Mouse (Mus musculus): Measurements from ENCODE around the gene Epas1.

The Epas1 gene

DNA sequence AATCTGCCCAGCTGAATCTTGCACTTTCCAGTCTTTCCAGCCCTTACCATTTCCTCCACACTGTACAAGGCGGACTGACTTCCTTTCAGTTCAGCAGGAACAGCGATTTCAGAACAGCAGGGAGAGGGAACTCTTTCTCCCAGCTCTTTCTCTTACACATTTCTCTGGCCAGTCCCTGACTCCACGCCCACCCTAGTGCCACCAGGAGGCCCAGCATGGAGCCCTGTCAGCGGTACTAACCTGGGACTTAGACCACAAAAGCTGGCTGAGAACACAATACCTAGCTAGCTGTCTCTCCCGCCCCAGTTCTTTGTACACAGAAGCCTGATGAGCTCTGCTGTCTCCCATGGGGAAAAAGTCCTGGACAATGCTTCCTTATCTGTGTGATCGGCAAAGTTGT lies 8.6 kb upstream of the Epas1 start:
- Histone ChIP-seq H3K4me1 (replicated peaks; ENCODE audit: low read depth, low read length) (peaks cover 64% of the 10 kb centered on the region), H3K27me3 (ENCODE audit: insufficient read depth, low read length) (no peaks in the 10 kb centered on the region), H3K9me3 (ENCODE audit: low read length) (no peaks in the 10 kb centered on the region), H3K4me3 (replicated peaks; ENCODE audit: low read length) (peak overlapping the region; percentile 23; the same call in 1 of the 2 replicates), H3K36me3 (ENCODE audit: insufficient read depth, low read length) (no peaks in the 10 kb centered on the region)
- TF ChIP-seq CTCF (conservative IDR thresholded peaks at IDR 0.05; ENCODE audit: low read length), result no peak
- TF ChIP-seq NANOG (IDR thresholded peaks at IDR 0.05; ENCODE audit: borderline replicate concordance, low read length), result no peak
- TF ChIP-seq POU5F1 (IDR thresholded peaks at IDR 0.05; ENCODE audit: borderline replicate concordance, low read length), result no peak

DNA sequence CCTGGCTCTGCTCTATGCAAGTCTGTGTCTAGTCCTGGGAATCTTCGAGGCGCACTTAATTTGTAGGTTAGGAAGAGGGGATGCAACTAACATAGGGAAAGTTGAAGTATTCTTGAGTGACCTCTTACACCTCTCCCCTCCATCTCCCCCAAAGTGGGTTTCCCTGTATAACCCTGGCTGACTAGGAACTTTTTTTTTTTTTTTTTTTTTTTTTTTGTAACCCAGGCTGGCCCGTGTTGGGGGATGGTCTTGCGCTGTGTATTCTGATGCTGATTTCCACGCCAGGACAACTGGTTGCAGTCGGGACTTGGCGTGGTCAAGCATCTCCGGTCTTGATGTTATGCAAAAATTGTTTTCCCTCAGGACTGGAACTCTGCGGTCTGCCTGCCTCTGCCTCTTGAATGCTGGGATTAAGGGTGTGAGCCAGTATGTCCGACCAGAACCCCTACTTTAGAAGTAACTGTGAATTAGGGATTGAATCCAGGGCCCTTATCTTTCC lies 2.1 kb upstream of the Epas1 start:
- H3K4me1 ChIP-seq (replicated peaks; ENCODE audit: low read depth, low read length), result peaks cover 76% of the 10 kb centered on the region
- H3K27me3 ChIP-seq (ENCODE audit: insufficient read depth, low read length), result peaks cover 24% of the 10 kb centered on the region
- H3K4me3 ChIP-seq (replicated peaks; ENCODE audit: low read length), result peak overlapping the region; percentile 26; the same call in 1 of the 2 replicates
- TF ChIP-seq NANOG (IDR thresholded peaks at IDR 0.05; ENCODE audit: borderline replicate concordance, low read length), result no peak
- TF ChIP-seq POU5F1 (IDR thresholded peaks at IDR 0.05; ENCODE audit: borderline replicate concordance, low read length), result peak; percentile 50; the same call in 1 of the 2 replicates
- H3K9me3 ChIP-seq (ENCODE audit: low read length), result no peaks in the 10 kb centered on the region
- 0 out of 2 replicates have a peak, but pooled peaks cover 3% of the 10 kb centered on the region for H3K36me3 ChIP-seq (ENCODE audit: insufficient read depth, low read length)

DNA sequence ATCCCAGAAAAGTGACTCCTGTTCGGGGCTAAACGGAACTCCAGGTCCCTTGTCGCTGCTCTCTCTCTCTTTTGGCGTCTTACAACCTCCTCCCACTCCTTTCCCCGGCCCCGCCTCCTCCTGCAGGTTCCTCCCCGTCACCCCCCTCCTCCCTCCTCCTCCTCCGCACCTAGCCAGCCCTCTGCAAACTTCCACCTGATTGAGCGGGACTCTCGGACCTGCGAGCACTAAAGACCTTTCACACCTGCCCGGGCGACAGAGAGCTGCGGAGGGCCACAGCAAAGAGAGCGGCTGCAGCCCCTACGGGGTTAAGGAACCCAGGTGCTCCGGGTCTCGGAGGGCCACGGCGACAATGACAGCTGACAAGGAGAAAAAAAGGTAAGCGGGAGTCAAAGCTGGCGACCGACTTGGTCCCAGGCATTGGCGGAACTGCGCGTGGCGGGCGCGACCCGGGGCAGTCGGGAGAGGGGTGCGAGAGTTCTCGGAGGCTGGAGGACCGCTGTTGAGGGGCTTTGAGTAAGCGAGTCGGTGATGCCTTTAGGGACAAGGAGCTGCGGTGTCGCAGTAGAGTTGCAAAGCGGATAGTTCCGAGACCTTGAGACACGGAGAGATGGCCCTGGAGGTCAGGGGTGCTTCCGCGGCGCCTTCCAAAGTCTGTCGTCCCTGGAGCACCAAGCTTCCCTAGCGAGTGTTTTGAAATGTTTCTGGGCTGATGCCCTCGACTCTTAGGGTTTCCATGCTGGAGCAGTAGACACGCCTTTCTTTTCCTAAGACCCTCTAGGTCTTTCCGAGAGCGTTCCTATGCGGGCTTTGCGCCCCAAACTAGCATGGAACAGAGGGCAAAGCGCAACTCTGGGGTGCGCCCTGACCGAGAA lies 668 bp downstream of the Epas1 start:
- Histone ChIP-seq H3K4me1 (replicated peaks; ENCODE audit: low read depth, low read length) (peaks cover 80% of the 10 kb centered on the region), H3K27me3 (ENCODE audit: insufficient read depth, low read length) (peaks cover 27% of the 10 kb centered on the region), H3K4me3 (replicated peaks; ENCODE audit: low read length) (peak overlapping the region; percentile 86), H3K36me3 (ENCODE audit: insufficient read depth, low read length) (0 out of 2 replicates have a peak, but pooled peaks cover 8% of the 10 kb centered on the region), H3K9me3 (ENCODE audit: low read length) (no peaks in the 10 kb centered on the region)
- TF ChIP-seq POU5F1 (IDR thresholded peaks at IDR 0.05; ENCODE audit: borderline replicate concordance, low read length) (no peak), CTCF (conservative IDR thresholded peaks at IDR 0.05; ENCODE audit: low read length) (no peak), NANOG (IDR thresholded peaks at IDR 0.05; ENCODE audit: borderline replicate concordance, low read length) (no peak)

DNA sequence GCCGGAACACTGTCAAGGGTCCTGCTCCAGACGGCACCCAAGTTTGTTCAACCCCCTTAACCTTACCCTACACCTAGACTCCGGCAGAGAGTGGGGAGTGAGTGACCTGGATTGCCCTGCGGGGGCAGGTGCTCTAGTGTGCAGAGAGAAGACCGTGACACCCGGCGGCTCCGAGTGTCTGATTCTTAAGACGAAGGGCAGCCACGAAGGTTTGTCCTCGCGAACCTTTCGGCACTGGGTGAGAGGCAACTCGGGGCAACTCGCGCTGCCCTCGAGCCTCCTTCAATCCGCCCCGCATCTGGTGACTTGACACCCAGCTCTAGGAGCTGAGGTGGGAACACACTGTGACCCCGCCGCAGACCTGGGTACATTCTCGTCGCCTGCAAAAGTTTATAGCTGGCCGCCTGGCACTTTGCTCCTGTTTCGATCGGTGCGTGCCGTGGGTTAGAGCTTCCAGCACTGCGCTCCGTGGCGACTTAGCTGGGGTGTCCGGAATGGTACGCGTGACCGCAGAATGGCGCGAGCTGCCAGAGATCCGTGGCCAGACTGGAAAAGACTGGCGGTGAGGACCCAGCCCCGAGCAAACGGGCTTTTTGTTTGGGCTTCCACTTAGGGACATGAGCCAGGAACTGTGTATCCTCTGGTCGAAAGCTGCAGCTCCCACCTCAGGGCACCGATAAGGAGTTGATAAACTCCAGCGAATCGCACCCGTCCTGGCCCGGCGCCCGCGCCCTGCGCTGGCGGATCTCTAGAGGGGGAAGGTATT lies 1.5 kb downstream of the Epas1 start:
- 0 out of 2 replicates have a peak, but pooled peaks cover 8% of the 10 kb centered on the region for H3K36me3 ChIP-seq (ENCODE audit: insufficient read depth, low read length)
- H3K4me3 ChIP-seq (replicated peaks; ENCODE audit: low read length), result peak overlapping the region; percentile 86
- H3K27me3 ChIP-seq (ENCODE audit: insufficient read depth, low read length), result peaks cover 27% of the 10 kb centered on the region
- H3K9me3 ChIP-seq (ENCODE audit: low read length), result no peaks in the 10 kb centered on the region
- H3K4me1 ChIP-seq (replicated peaks; ENCODE audit: low read depth, low read length), result peaks cover 80% of the 10 kb centered on the region
- TF ChIP-seq POU5F1 (IDR thresholded peaks at IDR 0.05; ENCODE audit: borderline replicate concordance, low read length) (no peak), NANOG (IDR thresholded peaks at IDR 0.05; ENCODE audit: borderline replicate concordance, low read length) (no peak), CTCF (conservative IDR thresholded peaks at IDR 0.05; ENCODE audit: low read length) (no peak)

DNA sequence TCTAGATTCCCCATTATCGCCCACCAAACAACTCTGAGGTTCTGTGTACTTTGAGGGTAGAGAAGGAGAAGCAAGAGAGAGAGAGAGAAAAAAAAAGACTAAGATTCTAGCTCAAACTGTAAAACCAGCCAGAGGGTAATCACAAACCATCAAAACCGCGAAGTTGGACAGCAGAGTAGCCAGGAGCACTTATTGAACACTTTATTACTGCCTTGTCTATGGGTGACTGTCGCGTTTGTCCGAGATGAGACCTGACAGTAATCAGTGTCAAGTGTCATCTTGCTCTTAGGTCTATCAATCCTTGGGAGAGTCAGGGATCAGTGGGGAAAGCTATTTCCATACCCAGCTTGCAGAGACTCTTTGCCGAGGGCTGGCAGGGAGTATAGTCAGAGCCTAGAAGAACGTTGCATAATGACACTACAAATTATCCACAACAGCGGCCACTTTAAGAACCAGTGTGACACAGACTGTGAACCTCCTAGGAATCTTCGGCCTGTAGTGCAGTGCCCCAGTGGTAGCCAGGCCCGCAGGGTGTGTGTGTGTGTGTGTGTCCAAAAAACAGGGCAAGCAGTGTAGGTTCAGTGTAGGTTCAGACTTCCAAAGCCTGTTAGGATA lies 2.2 kb downstream of the Epas1 start:
- 0 out of 2 replicates have a peak, but pooled peaks cover 8% of the 10 kb centered on the region for H3K36me3 ChIP-seq (ENCODE audit: insufficient read depth, low read length)
- no peaks in the 10 kb centered on the region for H3K9me3 ChIP-seq (ENCODE audit: low read length)
- peaks cover 79% of the 10 kb centered on the region for H3K4me1 ChIP-seq (replicated peaks; ENCODE audit: low read depth, low read length)
- H3K4me3 ChIP-seq (replicated peaks; ENCODE audit: low read length), result peak overlapping the region; percentile 86
- peaks cover 27% of the 10 kb centered on the region for H3K27me3 ChIP-seq (ENCODE audit: insufficient read depth, low read length)
- TF ChIP-seq POU5F1 (IDR thresholded peaks at IDR 0.05; ENCODE audit: borderline replicate concordance, low read length) (no peak), CTCF (conservative IDR thresholded peaks at IDR 0.05; ENCODE audit: low read length) (no peak), NANOG (IDR thresholded peaks at IDR 0.05; ENCODE audit: borderline replicate concordance, low read length) (no peak)

DNA sequence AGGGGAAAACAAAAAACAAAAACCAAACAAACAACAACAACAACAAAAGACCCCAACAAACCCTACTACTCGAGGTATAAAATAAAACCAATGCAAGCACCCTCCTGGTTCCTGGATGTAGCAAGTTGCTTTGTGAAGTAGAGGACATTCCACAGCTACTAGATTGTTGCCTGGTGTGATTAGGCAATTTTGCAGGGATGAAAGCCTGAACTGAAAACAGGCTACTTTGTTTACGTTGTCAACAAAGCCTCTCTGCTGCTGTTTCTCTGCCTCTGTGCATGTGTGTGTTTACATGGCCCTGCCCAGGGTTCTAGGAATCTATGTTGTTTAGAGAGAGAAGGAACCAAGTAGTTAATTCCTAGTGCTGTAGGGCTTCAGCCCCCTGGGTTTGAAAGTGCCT lies 4.1 kb downstream of the Epas1 start:
- H3K27me3 ChIP-seq (ENCODE audit: insufficient read depth, low read length), result peaks cover 27% of the 10 kb centered on the region
- peaks cover 73% of the 10 kb centered on the region for H3K4me1 ChIP-seq (replicated peaks; ENCODE audit: low read depth, low read length)
- no peak overlapping the region for H3K4me3 ChIP-seq (replicated peaks; ENCODE audit: low read length)
- H3K9me3 ChIP-seq (ENCODE audit: low read length), result no peaks in the 10 kb centered on the region
- H3K36me3 ChIP-seq (ENCODE audit: insufficient read depth, low read length), result 0 out of 2 replicates have a peak, but pooled peaks cover 8% of the 10 kb centered on the region
- TF ChIP-seq NANOG (IDR thresholded peaks at IDR 0.05; ENCODE audit: borderline replicate concordance, low read length) (no peak), CTCF (conservative IDR thresholded peaks at IDR 0.05; ENCODE audit: low read length) (no peak), POU5F1 (IDR thresholded peaks at IDR 0.05; ENCODE audit: borderline replicate concordance, low read length) (no peak)

DNA sequence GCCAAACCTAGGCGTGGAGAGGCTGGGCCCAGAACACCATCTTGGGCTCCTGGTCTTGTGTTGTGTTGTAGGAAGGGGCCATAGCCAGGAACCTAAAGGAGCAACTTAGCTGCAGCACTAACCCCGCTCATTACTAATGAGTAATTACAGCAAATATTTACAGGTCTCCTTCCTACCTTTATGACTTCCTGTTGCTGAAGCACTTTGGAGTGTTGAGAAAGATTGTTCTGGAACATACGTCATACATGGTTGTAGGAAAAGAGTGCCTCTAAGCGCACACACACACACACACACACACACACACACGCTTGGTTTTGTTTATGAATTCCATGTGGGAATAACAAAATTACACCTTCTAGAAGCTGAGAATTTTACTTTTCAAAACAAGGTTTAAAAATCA lies 8.4 kb downstream of the Epas1 start:
- no peaks in the 10 kb centered on the region for H3K27me3 ChIP-seq (ENCODE audit: insufficient read depth, low read length)
- peaks cover 4% of the 10 kb centered on the region for H3K9me3 ChIP-seq (ENCODE audit: low read length)
- H3K4me1 ChIP-seq (replicated peaks; ENCODE audit: low read depth, low read length), result peaks cover 59% of the 10 kb centered on the region
- H3K36me3 ChIP-seq (ENCODE audit: insufficient read depth, low read length), result 0 out of 2 replicates have a peak, but pooled peaks cover 13% of the 10 kb centered on the region
- H3K4me3 ChIP-seq (replicated peaks; ENCODE audit: low read length), result no peak overlapping the region
- TF ChIP-seq NANOG (IDR thresholded peaks at IDR 0.05; ENCODE audit: borderline replicate concordance, low read length) (no peak), CTCF (conservative IDR thresholded peaks at IDR 0.05; ENCODE audit: low read length) (no peak), POU5F1 (IDR thresholded peaks at IDR 0.05; ENCODE audit: borderline replicate concordance, low read length) (no peak)
